ENCODE assay signal across 7 mouse cellular contexts in the genomic region with DNA sequence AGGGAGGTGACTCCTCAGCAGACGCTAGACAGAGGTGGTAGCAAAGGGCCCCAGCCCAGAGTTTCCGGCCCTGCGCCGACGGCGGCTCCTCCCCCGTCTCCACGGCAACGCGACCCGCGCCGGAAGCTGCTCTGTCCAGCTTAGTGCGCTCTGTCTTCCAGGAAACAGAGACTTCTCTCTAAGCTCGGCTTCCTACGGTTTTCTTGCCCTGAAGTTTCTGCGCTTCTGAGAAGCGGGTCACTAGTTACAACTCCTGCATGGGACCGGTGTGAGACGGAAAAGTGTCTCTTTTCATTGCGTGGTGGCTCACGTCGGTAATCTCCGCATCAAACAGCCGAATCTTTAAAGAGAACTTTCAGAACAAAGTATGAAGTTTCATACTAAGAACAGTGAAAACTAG. TPM values are rescaled to one million over a fixed set of nuclear protein-coding genes. Genes with fewer than 3 reads are reported as not detected.
DNase-seq lines count a peak whose midpoint lies in the region; ATAC-seq and TF ChIP-seq lines count a peak whose summit lies in the region.

A gene (minus strand): TSS at position 101 of the 400 bp plus-strand sequence.

- H3K36me3 ChIP-seq in lung, embryonic 14.5 days (ENCODE audit: insufficient read depth), result no peaks in the 10 kb centered on the region
- H3K36me3 ChIP-seq in heart, embryonic 16.5 days (ENCODE audit: control insufficient read depth, insufficient read depth), result no peaks in the 10 kb centered on the region
- no peaks in the 10 kb centered on the region for H3K36me3 ChIP-seq in limb, embryonic 15.5 days

- no peak for ATAC-seq in lung, embryonic 14.5 days (ENCODE audit: insufficient read depth)
- no peak for ATAC-seq in heart, embryonic 16.5 days (replicated peaks; ENCODE audit: extremely low read depth, insufficient read depth, low FRiP score)
- no peak for ATAC-seq in limb, embryonic 15.5 days (ENCODE audit: insufficient number of reproducible peaks, low FRiP score, low TSS enrichment, low read depth)
- ATAC-seq in megakaryocyte progenitor cell, adult 5-6 weeks (replicated peaks; ENCODE audit: poor library complexity), result no peak

- H3K9me3 ChIP-seq in lung, embryonic 14.5 days (ENCODE audit: low read depth, low read length), result no peaks in the 10 kb centered on the region
- H3K9me3 ChIP-seq in heart, embryonic 16.5 days (replicated peaks; ENCODE audit: control insufficient read depth, low read length), result no peaks in the 10 kb centered on the region
- H3K9me3 ChIP-seq in limb, embryonic 15.5 days, result no peaks in the 10 kb centered on the region

- no peak within 1 kb of the TSS for H3K4me2 ChIP-seq in lung, embryonic 14.5 days
- no peak within 1 kb of the TSS for H3K4me2 ChIP-seq in heart, embryonic 16.5 days (ENCODE audit: low read depth, low read length)
- no peak within 1 kb of the TSS for H3K4me2 ChIP-seq in limb, embryonic 15.5 days

- TF ChIP-seq CTCF in lung, embryonic 14.5 days (IDR thresholded peaks at IDR 0.05; ENCODE audit: low read depth), result no peak
- no peak for TF ChIP-seq CTCF in bone marrow macrophage, adult 2 months (IDR thresholded peaks at IDR 0.05; ENCODE audit: low read depth, low read length)

- H3K27ac ChIP-seq in lung, embryonic 14.5 days (ENCODE audit: low read depth), result no peak within 1 kb of the TSS
- H3K27ac ChIP-seq in bone marrow macrophage, adult 2 months (ENCODE audit: insufficient read depth, low read depth, low read length), result no peak within 1 kb of the TSS
- H3K27ac ChIP-seq in heart, embryonic 16.5 days (ENCODE audit: low read length), result no peak within 1 kb of the TSS
- no peak within 1 kb of the TSS for H3K27ac ChIP-seq in limb, embryonic 15.5 days

- no peak for TF ChIP-seq POLR2A in bone marrow macrophage, adult 2 months (IDR thresholded peaks at IDR 0.05; ENCODE audit: borderline replicate concordance, low read depth, low read length)

- no peaks in the 10 kb centered on the region for H3K27me3 ChIP-seq in lung, embryonic 14.5 days (ENCODE audit: insufficient read depth, low read length)
- no peaks in the 10 kb centered on the region for H3K27me3 ChIP-seq in heart, embryonic 16.5 days (ENCODE audit: control insufficient read depth, insufficient read depth, low read length)
- no peaks in the 10 kb centered on the region for H3K27me3 ChIP-seq in limb, embryonic 15.5 days

- H3K4me3 ChIP-seq in lung, embryonic 14.5 days (ENCODE audit: low read depth, low read length), result no peak within 1 kb of the TSS
- H3K4me3 ChIP-seq in bone marrow macrophage, adult 2 months (ENCODE audit: insufficient read depth, low read length), result no peak within 1 kb of the TSS
- no peak within 1 kb of the TSS for H3K4me3 ChIP-seq in heart, embryonic 16.5 days (ENCODE audit: low read length)
- no peak within 1 kb of the TSS for H3K4me3 ChIP-seq in limb, embryonic 15.5 days

- no peak for DNase-seq in lung, embryonic 14.5 days
- no peak for DNase-seq in lung, postnatal 36 days
- DNase-seq in ovary, postnatal 10 days (ENCODE audit: low spot score), result no peak

- no peaks in the 10 kb centered on the region for H3K4me1 ChIP-seq in lung, embryonic 14.5 days (ENCODE audit: insufficient read depth)
- no peaks in the 10 kb centered on the region for H3K4me1 ChIP-seq in bone marrow macrophage, adult 2 months (ENCODE audit: control insufficient read depth, insufficient read depth, low read length)
- no peaks in the 10 kb centered on the region for H3K4me1 ChIP-seq in heart, embryonic 16.5 days (ENCODE audit: control insufficient read depth, insufficient read depth, low read length)
- H3K4me1 ChIP-seq in limb, embryonic 15.5 days, result no peaks in the 10 kb centered on the region

- no peak within 1 kb of the TSS for H3K9ac ChIP-seq in lung, embryonic 14.5 days
- no peak within 1 kb of the TSS for H3K9ac ChIP-seq in heart, embryonic 16.5 days (ENCODE audit: low read length)
- H3K9ac ChIP-seq in limb, embryonic 15.5 days, result no peak within 1 kb of the TSS

- WGBS in lung, embryonic 14.5 days, result 83% methylated on average over 25 of the region's 25 CpGs
- WGBS in heart, embryonic 16.5 days, result 82% methylated on average over 25 of the region's 25 CpGs
- WGBS in limb, embryonic 15.5 days, result 84% methylated on average over 25 of the region's 25 CpGs

RNA-seq across cellular contexts. Expression of the gene that starts here (rescaled TPM):
- 10.7 and 10.8 TPM in 2 replicates for polyA plus RNA-seq in lung, embryonic 14.5 days (2014; fragmentation: Nextera tagmentation; extraction: Ambion mirVana)
- polyA plus RNA-seq in bone marrow macrophage, adult 2 months (2012; ENCODE audit: insufficient read depth, insufficient read length, missing spikeins), result 23.2 and 25.8 TPM in 2 replicates
- 12.0 and 12.1 TPM in 2 replicates for polyA plus RNA-seq in heart, embryonic 16.5 days (2015; fragmentation: Nextera tagmentation; extraction: Ambion mirVana)
- polyA plus RNA-seq in limb, embryonic 15.5 days (2015; fragmentation: Nextera tagmentation; extraction: Ambion mirVana), result 14.4 and 15.8 TPM in 2 replicates
- total RNA-seq in megakaryocyte progenitor cell, adult 5-6 weeks (2015), result 5.2 and 6.0 TPM in 2 replicates
- total RNA-seq in megakaryocyte progenitor cell, adult 5-6 weeks (2017), result 6.2 and 14.2 TPM in 2 replicates
